Mouse (Mus musculus) gastrocnemius, postnatal 10 days (tissue): ENCODE data around the gene Cfi. TPM values are rescaled to one million over a fixed set of nuclear protein-coding genes. Genes with fewer than 3 reads are reported as not detected.

ENCODE experiments used
- total RNA-seq, 2 experiments: library from RNA; stranded (reverse); gene quantifications; 2 replicates each; pipeline ENCODE4 v1.2.3; 2021

The Cfi gene
- total RNA-seq, 2 experiments from 2014 or later: 0.47 TPM; not detected in 1

Other genes starting within 250 kb of the Cfi start
- 10 to 100 TPM; 23.2 to 32.1 TPM for gene Egf, start 80.6 kb upstream of the Cfi start, total RNA-seq
- not detected for gene Lrit3, start 31.9 kb upstream of the Cfi start, total RNA-seq
- under 1 TPM; 0.07 to 0.27 TPM for gene Rrh, start 13.3 kb upstream of the Cfi start, total RNA-seq
- gene Gar1, start 4.5 kb upstream of the Cfi start, total RNA-seq: 10 to 100 TPM; 27.0 to 34.6 TPM
- 10 to 100 TPM; 18.4 to 22.9 TPM for gene Pla2g12a, start 42.7 kb downstream of the Cfi start, total RNA-seq
- gene Casp6, start 65.5 kb downstream of the Cfi start, total RNA-seq: 1 to 10 TPM; 5.6 to 8.2 TPM
- 1 to 10 TPM in 1 of 2 experiments, under 1 TPM in 1; 0.95 to 1.2 TPM for gene Mcub, start 134.3 kb downstream of the Cfi start, total RNA-seq
- gene Sec24b, start 225.7 kb downstream of the Cfi start, total RNA-seq: 10 to 100 TPM; 21.4 to 33.1 TPM